Mouse (Mus musculus): Measurements from ENCODE around the gene Grhl3.
"Not testable (repeated sequence)": the region's sequence is repeated elsewhere in the genome, so short reads cannot be mapped to it uniquely, and the experiment has no call there.

Grhl3 gene

GRCm38 (mm10) chr4:135573251-135573808 lies at the start of gene Grhl3:
Grhl3 (minus strand) TSS chr4:135573630.
- peak; percentile 63 for DNase-seq (ENCODE audit: extremely low spot score)

- no peak for DNase-seq (ENCODE audit: extremely low spot score)
These were observed 48.9 kb upstream of the Grhl3 start for GRCm38 (mm10) chr4:135622290-135622689.

- no peak for DNase-seq (ENCODE audit: extremely low spot score)
These were observed 47.0 kb upstream of the Grhl3 start for GRCm38 (mm10) chr4:135620461-135620860.

GRCm38 (mm10) chr4:135617783-135618470 lies 44.5 kb upstream of the Grhl3 start:
- no peak for DNase-seq (ENCODE audit: extremely low spot score)

GRCm38 (mm10) chr4:135617038-135617437 lies 43.6 kb upstream of the Grhl3 start:
- DNase-seq (ENCODE audit: extremely low spot score): no peak

GRCm38 (mm10) chr4:135615307-135615706 lies 41.9 kb upstream of the Grhl3 start:
- DNase-seq (ENCODE audit: extremely low spot score): not testable (repeated sequence)

- DNase-seq (ENCODE audit: extremely low spot score): no peak
These were observed 36.6 kb upstream of the Grhl3 start for GRCm38 (mm10) chr4:135609986-135610385.

GRCm38 (mm10) chr4:135607979-135608885 lies 34.8 kb upstream of the Grhl3 start:
- no peak for DNase-seq (ENCODE audit: extremely low spot score)

GRCm38 (mm10) chr4:135606271-135606670 lies 32.8 kb upstream of the Grhl3 start:
- no peak for DNase-seq (ENCODE audit: extremely low spot score)

- DNase-seq (ENCODE audit: extremely low spot score): no peak
These were observed 28.1 kb upstream of the Grhl3 start for GRCm38 (mm10) chr4:135601530-135601929.

- DNase-seq (ENCODE audit: extremely low spot score): no peak
These were observed 26.2 kb upstream of the Grhl3 start for GRCm38 (mm10) chr4:135599497-135600182.

- DNase-seq (ENCODE audit: extremely low spot score): no peak
These were observed 25.6 kb upstream of the Grhl3 start for GRCm38 (mm10) chr4:135598998-135599397.

GRCm38 (mm10) chr4:135597571-135597970 lies 24.1 kb upstream of the Grhl3 start:
- no peak for DNase-seq (ENCODE audit: extremely low spot score)

GRCm38 (mm10) chr4:135595943-135596342 lies 22.5 kb upstream of the Grhl3 start:
- no peak for DNase-seq (ENCODE audit: extremely low spot score)

GRCm38 (mm10) chr4:135591610-135592304 lies 18.3 kb upstream of the Grhl3 start:
- no peak for DNase-seq (ENCODE audit: extremely low spot score)

GRCm38 (mm10) chr4:135591086-135591485 lies 17.7 kb upstream of the Grhl3 start:
- DNase-seq (ENCODE audit: extremely low spot score): no peak

GRCm38 (mm10) chr4:135584838-135585237 lies 11.4 kb upstream of the Grhl3 start:
- no peak for DNase-seq (ENCODE audit: extremely low spot score)

GRCm38 (mm10) chr4:135581222-135581910 lies 7.9 kb upstream of the Grhl3 start:
- no peak for DNase-seq (ENCODE audit: extremely low spot score)

GRCm38 (mm10) chr4:135579695-135580094 lies 6.3 kb upstream of the Grhl3 start:
- DNase-seq (ENCODE audit: extremely low spot score): no peak

- no peak for DNase-seq (ENCODE audit: extremely low spot score)
These were observed 5.1 kb upstream of the Grhl3 start for GRCm38 (mm10) chr4:135578490-135578889.

Data from embryo, embryonic 9.5 days (tissue).